Mouse (Mus musculus): Measurements from ENCODE around the gene Wsb1. TPM values are rescaled to one million over a fixed set of nuclear protein-coding genes. Genes with fewer than 3 reads are reported as not detected.

Gene Wsb1
- total and polyA plus RNA-seq, 3 experiments: 84.1 to 129 (median 104) TPM

DNA sequence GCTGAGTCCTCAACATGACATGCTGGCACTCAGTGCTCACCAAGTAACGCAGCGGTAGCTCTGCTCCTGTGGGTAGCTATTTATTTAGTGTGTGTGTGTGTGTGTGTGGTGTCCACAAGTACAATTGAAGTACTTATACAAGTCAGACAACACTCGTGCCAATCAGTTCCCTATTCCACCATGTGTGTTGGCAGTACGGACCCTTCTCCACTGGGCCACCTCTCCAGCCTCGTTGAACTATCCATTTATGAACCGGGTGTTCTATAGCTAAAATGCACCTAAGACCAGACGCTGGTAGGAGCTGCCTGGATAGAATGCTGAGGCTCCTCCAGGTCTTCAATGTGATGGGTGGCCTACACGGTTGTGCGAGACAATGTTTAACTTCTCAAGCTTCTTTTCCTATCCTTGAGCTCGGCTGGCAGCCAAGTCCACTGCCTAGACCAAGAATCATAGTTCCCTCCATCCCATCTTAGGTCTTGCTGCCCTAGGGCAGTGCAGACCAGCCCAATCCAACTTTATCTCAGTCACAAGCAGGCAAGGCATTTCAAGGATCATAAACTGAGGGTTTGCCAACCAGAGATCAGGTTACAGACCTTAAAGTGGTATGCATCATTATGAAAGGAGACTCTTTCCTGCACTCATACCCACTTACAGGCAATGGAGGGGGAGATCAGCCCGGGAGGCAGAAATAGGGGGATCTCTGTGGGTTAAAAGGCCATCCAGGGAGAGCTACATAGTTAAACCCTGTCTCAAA is 16.6 kb downstream of the Wsb1 start:
- Histone ChIP-seq H3K9ac (ENCODE audit: insufficient read depth, low read depth) (no peak overlapping the region), H3K9me3 (replicated peaks; ENCODE audit: low read length) (peaks cover 14% of the 10 kb centered on the region), H3K27ac (ENCODE audit: insufficient read depth, low read depth) (no peak overlapping the region), H3K27me3 (replicated peaks) (no peaks in the 10 kb centered on the region), H3K4me2 (ENCODE audit: insufficient read depth, low read depth, poor library complexity, severe bottlenecking) (no peak overlapping the region), H3K36me3 (replicated peaks in 1 of 2; ENCODE audit: control insufficient read depth in 1 of 2, insufficient read depth in 1 of 2, low read length in 1 of 2) (peaks cover 41 to 56% of the 10 kb centered on the region in 2 experiments), H3K4me1 (ENCODE audit: control insufficient read depth in 1 of 2, insufficient read depth in 2 of 2) (no peaks in the 10 kb centered on the region), H3K4me3 (replicated peaks in 1 of 3; ENCODE audit: low read depth in 2 of 3, low read length in 2 of 3, poor library complexity in 1 of 3) (no peak overlapping the region), H3K79me2 (replicated peaks; ENCODE audit: control insufficient read depth, extremely low read depth, insufficient read depth, poor library complexity, severe bottlenecking) (0 out of 2 replicates have a peak, but pooled peaks cover 1% of the 10 kb centered on the region)
- 0 out of 2 replicates have a peak, but pooled peaks have one; percentile 19 for TF ChIP-seq NELFE (IDR thresholded peaks at IDR 0.05; ENCODE audit: low read depth, low read length)
- peak; percentile 51; the same call in 1 of the 2 replicates for TF ChIP-seq POLR2AphosphoS2 (IDR thresholded peaks at IDR 0.05; ENCODE audit: low read depth, low read length)
- no peak for TF ChIP-seq IRF4 (IDR thresholded peaks at IDR 0.05; ENCODE audit: low read depth, low read length)
- TF ChIP-seq CHD2 (IDR thresholded peaks at IDR 0.05; ENCODE audit: low read length): 0 out of 2 replicates have a peak, but pooled peaks have one; percentile 11
- no peak for TF ChIP-seq CHD1 (IDR thresholded peaks at IDR 0.05; ENCODE audit: low read depth, low read length)
- dilution Hi-C loops (cut with MboI; ENCODE audit: extremely low pct_ligation_motif_present, extremely low pct_unique_long_range_greater_than_20kb, low sequenced_read_pairs): no loop called here
- DNase-seq (ENCODE audit: extremely low read depth): no peak
- in situ Hi-C loops (cut with MboI; ENCODE audit: low pct_ligation_motif_present, low pct_unique_long_range_greater_than_20kb, low sequenced_read_pairs): no loop called here

DNA sequence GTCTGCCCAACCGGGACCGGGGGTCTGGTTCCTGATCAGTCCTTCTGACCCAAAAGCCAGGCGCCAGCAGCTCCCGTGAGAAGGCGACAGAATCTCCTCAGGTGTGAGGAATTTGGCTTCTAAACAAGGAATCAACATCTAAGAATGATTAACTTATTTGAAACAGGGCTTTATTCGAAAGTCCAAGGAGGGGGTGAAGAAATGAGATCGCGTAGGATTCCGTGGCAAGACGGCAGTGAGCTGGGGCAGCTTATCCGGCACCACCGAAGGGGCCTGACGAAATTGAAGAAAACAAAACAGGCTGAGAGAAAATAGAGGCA is 24.3 kb downstream of the Wsb1 start:
- dilution Hi-C loops (cut with MboI; ENCODE audit: extremely low pct_ligation_motif_present, extremely low pct_unique_long_range_greater_than_20kb, low sequenced_read_pairs) (no loop called here), in situ Hi-C loops (cut with MboI; ENCODE audit: low pct_ligation_motif_present, low pct_unique_long_range_greater_than_20kb, low sequenced_read_pairs) (no loop called here)
- Histone ChIP-seq H3K36me3 (replicated peaks in 1 of 2; ENCODE audit: control insufficient read depth in 1 of 2, insufficient read depth in 1 of 2, low read length in 1 of 2) (peaks cover 0 to 7% of the 10 kb centered on the region in 2 experiments), H3K27me3 (replicated peaks) (no peaks in the 10 kb centered on the region), H3K4me2 (ENCODE audit: insufficient read depth, low read depth, poor library complexity, severe bottlenecking) (no peak overlapping the region), H3K4me3 (replicated peaks in 1 of 3; ENCODE audit: low read depth in 2 of 3, low read length in 2 of 3, poor library complexity in 1 of 3) (no peak overlapping the region), H3K4me1 (ENCODE audit: control insufficient read depth in 1 of 2, insufficient read depth in 2 of 2) (no peaks in the 10 kb centered on the region), H3K79me2 (replicated peaks; ENCODE audit: control insufficient read depth, extremely low read depth, insufficient read depth, poor library complexity, severe bottlenecking) (no peaks in the 10 kb centered on the region), H3K27ac (ENCODE audit: insufficient read depth, low read depth) (no peak overlapping the region), H3K9ac (ENCODE audit: insufficient read depth, low read depth) (no peak overlapping the region), H3K9me3 (replicated peaks; ENCODE audit: low read length) (peaks cover 1% of the 10 kb centered on the region)
- no peak for DNase-seq (ENCODE audit: extremely low read depth)
- TF ChIP-seq MAX (IDR thresholded peaks at IDR 0.05; ENCODE audit: low read length) (no peak), POLR2AphosphoS2 (IDR thresholded peaks at IDR 0.05; ENCODE audit: low read depth, low read length) (no peak), MXI1 (IDR thresholded peaks at IDR 0.05; ENCODE audit: low read depth, low read length) (no peak)

DNA sequence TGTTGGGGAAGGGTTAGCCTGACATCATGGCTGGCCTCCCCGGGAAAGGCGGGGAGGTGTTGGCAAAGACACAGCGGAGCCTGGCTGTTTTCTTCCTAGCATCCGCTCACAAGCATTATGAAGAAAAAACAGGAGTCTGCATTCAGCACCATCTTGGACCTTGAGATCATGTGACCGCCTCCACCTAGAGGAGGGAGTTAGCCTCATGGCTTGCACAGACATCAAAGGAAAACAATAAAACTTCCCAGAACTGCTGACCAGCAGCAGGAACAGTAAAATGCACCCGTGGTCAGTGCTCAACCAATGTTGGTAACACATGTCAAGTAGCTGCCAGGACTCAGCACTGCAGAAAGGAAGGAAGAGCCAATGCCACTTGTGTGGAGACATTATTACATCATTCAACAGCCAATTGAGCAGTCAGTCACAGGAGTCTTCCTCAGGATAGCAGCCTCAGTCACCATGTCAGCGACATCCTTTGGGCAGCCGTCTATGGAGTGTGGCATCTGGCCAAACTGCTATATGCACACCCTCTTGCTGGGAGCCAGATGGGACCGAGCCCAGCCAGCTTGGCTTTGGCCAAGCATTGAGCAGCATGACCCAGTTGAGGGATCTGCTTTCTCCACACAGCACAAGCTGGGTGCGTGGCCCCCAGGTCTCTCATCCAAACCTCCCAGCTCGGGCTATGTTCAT is 24.8 kb downstream of the Wsb1 start:
- no peak overlapping the region for H3K4me2 ChIP-seq (ENCODE audit: insufficient read depth, low read depth, poor library complexity, severe bottlenecking)
- dilution Hi-C loops (cut with MboI; ENCODE audit: extremely low pct_ligation_motif_present, extremely low pct_unique_long_range_greater_than_20kb, low sequenced_read_pairs): no loop called here
- peaks cover 0 to 3% of the 10 kb centered on the region in 2 experiments; a peak in 2 of 4 replicates for H3K4me1 ChIP-seq (ENCODE audit: control insufficient read depth in 1 of 2, insufficient read depth in 2 of 2)
- in situ Hi-C loops (cut with MboI; ENCODE audit: low pct_ligation_motif_present, low pct_unique_long_range_greater_than_20kb, low sequenced_read_pairs): loop anchor here (5.0 to 10.0 kb wide), 3 partner anchors 63 to 353 kb away; no protein-coding TSS in a partner anchor
- H3K79me2 ChIP-seq (replicated peaks; ENCODE audit: control insufficient read depth, extremely low read depth, insufficient read depth, poor library complexity, severe bottlenecking): no peaks in the 10 kb centered on the region
- peaks cover 0 to 7% of the 10 kb centered on the region in 2 experiments for H3K36me3 ChIP-seq (replicated peaks in 1 of 2; ENCODE audit: control insufficient read depth in 1 of 2, insufficient read depth in 1 of 2, low read length in 1 of 2)
- H3K4me3 ChIP-seq (replicated peaks in 1 of 3; ENCODE audit: low read depth in 2 of 3, low read length in 2 of 3, poor library complexity in 1 of 3): no peak overlapping the region
- no peak overlapping the region for H3K27ac ChIP-seq (ENCODE audit: insufficient read depth, low read depth)
- no peak for DNase-seq (ENCODE audit: extremely low read depth)
- H3K9ac ChIP-seq (ENCODE audit: insufficient read depth, low read depth): no peak overlapping the region
- TF ChIP-seq CHD2 (IDR thresholded peaks at IDR 0.05; ENCODE audit: low read length): no peak
- TF ChIP-seq ZKSCAN1 (IDR thresholded peaks at IDR 0.05; ENCODE audit: borderline replicate concordance, low read depth, low read length): no peak
- TF ChIP-seq CTCF (conservative IDR thresholded peaks at IDR 0.05 in 1 of 2, IDR thresholded peaks at IDR 0.05 in 1 of 2; ENCODE audit: low read depth in 2 of 2, low read length in 2 of 2): no peak
- no peak for TF ChIP-seq TBP (conservative IDR thresholded peaks at IDR 0.05; ENCODE audit: low read depth, low read length)
- TF ChIP-seq JUND (conservative IDR thresholded peaks at IDR 0.05; ENCODE audit: low read depth, low read length): no peak
- TF ChIP-seq BHLHE40 (IDR thresholded peaks at IDR 0.05; ENCODE audit: low read depth, low read length): no peak
- no peak for TF ChIP-seq MAX (IDR thresholded peaks at IDR 0.05; ENCODE audit: low read length)
- no peak for TF ChIP-seq POLR2A (IDR thresholded peaks at IDR 0.05; ENCODE audit: low read depth, low read length)
- no peak for TF ChIP-seq PAX5 (IDR thresholded peaks at IDR 0.05; ENCODE audit: low read length)
- TF ChIP-seq UBTF (IDR thresholded peaks at IDR 0.05; ENCODE audit: low read depth, low read length): no peak
- no peak for TF ChIP-seq ELF1 (IDR thresholded peaks at IDR 0.05; ENCODE audit: low read depth, low read length)
- TF ChIP-seq MXI1 (IDR thresholded peaks at IDR 0.05; ENCODE audit: low read depth, low read length): no peak
- TF ChIP-seq HCFC1 (IDR thresholded peaks at IDR 0.05; ENCODE audit: low read depth, low read length): no peak
- TF ChIP-seq ZNF384 (IDR thresholded peaks at IDR 0.05; ENCODE audit: low read depth, low read length): no peak
- no peak for TF ChIP-seq ZMIZ1 (IDR thresholded peaks at IDR 0.05; ENCODE audit: low read depth, low read length)
- TF ChIP-seq RAD21 (IDR thresholded peaks at IDR 0.05; ENCODE audit: low read depth, low read length): no peak
- no peaks in the 10 kb centered on the region for H3K27me3 ChIP-seq (replicated peaks)
- peaks cover 1% of the 10 kb centered on the region for H3K9me3 ChIP-seq (replicated peaks; ENCODE audit: low read length)
